Mouse (Mus musculus): Measurements from ENCODE around the gene Tpd52l2. TPM values are rescaled to one million over a fixed set of nuclear protein-coding genes. Genes with fewer than 3 reads are reported as not detected.

Gene Tpd52l2
- polyA plus RNA-seq, 2 experiments = 123 to 172 TPM

DNA sequence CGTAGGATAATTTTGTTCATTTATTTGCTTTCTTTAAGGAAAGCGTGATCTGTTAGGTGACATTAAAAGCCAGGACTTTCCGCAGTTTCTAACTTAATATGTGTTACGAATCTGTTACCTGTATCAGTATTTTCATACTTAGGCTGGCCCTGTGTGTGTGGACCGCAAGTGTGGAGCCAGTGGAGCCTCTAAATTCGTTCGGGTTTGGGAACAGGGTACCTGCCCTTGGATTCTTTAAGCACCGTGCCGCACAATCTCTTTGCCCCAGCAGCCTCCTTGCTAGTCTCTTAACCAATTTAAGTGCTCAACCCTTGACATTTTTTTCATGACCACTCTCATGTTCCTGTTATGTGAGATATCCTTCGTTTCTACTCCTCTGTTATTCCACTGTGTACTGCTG is 24.5 kb downstream of the Tpd52l2 start:
- 44% methylated on average over 10 of the region's 10 CpGs for WGBS
- H3K9ac ChIP-seq (ENCODE audit: low read depth, low read length, severe bottlenecking) = peak overlapping the region; percentile 94

DNA sequence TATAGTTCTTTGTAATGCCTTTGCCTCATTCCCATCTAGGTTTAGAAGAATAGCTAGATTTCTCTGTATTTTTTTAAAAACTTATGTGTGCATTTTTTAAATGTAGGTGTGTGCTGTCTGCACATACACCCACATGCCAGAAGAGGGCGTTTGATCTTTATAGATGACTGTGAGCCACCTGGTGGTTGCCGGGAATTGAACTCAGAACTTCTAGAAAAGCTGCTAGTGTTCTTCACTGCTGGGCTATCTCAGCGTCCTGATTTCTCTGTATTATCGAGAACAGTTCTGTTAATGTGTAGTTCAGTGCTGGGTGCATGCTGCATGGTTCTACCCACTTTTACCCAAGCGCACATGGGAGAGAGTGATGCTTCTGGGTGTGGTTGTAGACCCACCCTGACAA is 25.9 kb downstream of the Tpd52l2 start:
- H3K27ac ChIP-seq (replicated peaks; ENCODE audit: low read depth, low read length) = no peak overlapping the region
- DNase-seq (ENCODE audit: low spot score) (no peak), ATAC-seq (ENCODE audit: low FRiP score, low read depth) (no peak)
- H3K4me2 ChIP-seq (replicated peaks; ENCODE audit: low read depth, low read length, severe bottlenecking) = no peak overlapping the region
- H3K4me3 ChIP-seq (replicated peaks; ENCODE audit: low read length) = no peak overlapping the region
- no peaks in the 10 kb centered on the region for H3K9me3 ChIP-seq (ENCODE audit: control insufficient read depth, low read length)
- peaks cover 14% of the 10 kb centered on the region for H3K4me1 ChIP-seq (ENCODE audit: control insufficient read depth, insufficient read depth, low read length)
- peaks cover 5% of the 10 kb centered on the region for H3K36me3 ChIP-seq (ENCODE audit: control insufficient read depth, insufficient read depth, low read length)
- no peak overlapping the region for H3K9ac ChIP-seq (ENCODE audit: low read depth, low read length, severe bottlenecking)
- TF ChIP-seq POLR2A (IDR thresholded peaks at IDR 0.05; ENCODE audit: borderline replicate concordance, extremely low read depth, insufficient read depth, insufficient read length) = no peak
- 74% methylated on average over 5 of the region's 5 CpGs for WGBS
- H3K27me3 ChIP-seq (ENCODE audit: control insufficient read depth, insufficient read depth, low read length) = no peaks in the 10 kb centered on the region

More for the DNA sequence above, 24.5 kb downstream of the Tpd52l2 start:
- no peak overlapping the region for H3K27ac ChIP-seq (replicated peaks; ENCODE audit: low read depth, low read length)
- DNase-seq (ENCODE audit: low spot score) (no peak), ATAC-seq (ENCODE audit: low FRiP score, low read depth) (no peak)
- peaks cover 14% of the 10 kb centered on the region for H3K4me1 ChIP-seq (ENCODE audit: control insufficient read depth, insufficient read depth, low read length)
- no peaks in the 10 kb centered on the region for H3K9me3 ChIP-seq (ENCODE audit: control insufficient read depth, low read length)
- H3K4me2 ChIP-seq (replicated peaks; ENCODE audit: low read depth, low read length, severe bottlenecking) = peak overlapping the region; percentile 56
- no peak for TF ChIP-seq POLR2A (IDR thresholded peaks at IDR 0.05; ENCODE audit: borderline replicate concordance, extremely low read depth, insufficient read depth, insufficient read length)
- H3K27me3 ChIP-seq (ENCODE audit: control insufficient read depth, insufficient read depth, low read length) = no peaks in the 10 kb centered on the region
- peaks cover 14% of the 10 kb centered on the region for H3K36me3 ChIP-seq (ENCODE audit: control insufficient read depth, insufficient read depth, low read length)
- H3K4me3 ChIP-seq (replicated peaks; ENCODE audit: low read length) = peak overlapping the region; percentile 94

- H3K4me3 ChIP-seq (replicated peaks; ENCODE audit: low read length) = no peak overlapping the region
- no peak for DNase-seq (ENCODE audit: low spot score)
- TF ChIP-seq POLR2A (IDR thresholded peaks at IDR 0.05; ENCODE audit: borderline replicate concordance, extremely low read depth, insufficient read depth, insufficient read length) = no peak
- H3K27ac ChIP-seq (replicated peaks; ENCODE audit: low read depth, low read length) = no peak overlapping the region
- H3K9ac ChIP-seq (ENCODE audit: low read depth, low read length, severe bottlenecking) = no peak overlapping the region
- no peaks in the 10 kb centered on the region for H3K27me3 ChIP-seq (ENCODE audit: control insufficient read depth, insufficient read depth, low read length)
- no peak for ATAC-seq (ENCODE audit: low FRiP score, low read depth)
- peaks cover 10% of the 10 kb centered on the region for H3K4me1 ChIP-seq (ENCODE audit: control insufficient read depth, insufficient read depth, low read length)
- 85% methylated on average over 5 of the region's 5 CpGs for WGBS
- peaks cover 15% of the 10 kb centered on the region; the same call in 1 of the 2 replicates for H3K36me3 ChIP-seq (ENCODE audit: control insufficient read depth, insufficient read depth, low read length)
- no peaks in the 10 kb centered on the region for H3K9me3 ChIP-seq (ENCODE audit: control insufficient read depth, low read length)
- H3K4me2 ChIP-seq (replicated peaks; ENCODE audit: low read depth, low read length, severe bottlenecking) = no peak overlapping the region
Measured at GRCm38 (mm10) chr2:181525526-181525925, 28.6 kb downstream of the Tpd52l2 start.

DNA sequence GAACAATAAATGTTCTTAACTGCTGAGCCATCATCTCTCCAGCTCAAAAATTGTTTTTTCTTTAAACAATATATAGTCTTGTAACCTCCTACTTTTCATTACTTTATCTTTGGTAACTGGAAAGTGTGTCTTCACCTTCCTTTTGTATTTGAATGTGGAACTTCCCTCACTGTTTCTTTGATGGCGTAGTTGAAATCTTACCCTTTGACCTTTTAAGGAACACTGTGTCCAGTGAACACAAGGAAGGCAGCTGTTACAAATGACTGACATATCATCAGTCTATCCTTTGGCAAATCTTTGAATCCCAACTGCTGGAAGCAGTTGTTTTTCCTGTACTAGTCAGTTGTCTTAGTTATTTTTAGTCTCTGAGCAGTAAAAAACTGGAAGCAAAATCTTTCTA is 32.1 kb downstream of the Tpd52l2 start:
- Histone ChIP-seq H3K27ac (replicated peaks; ENCODE audit: low read depth, low read length) (no peak overlapping the region), H3K4me2 (replicated peaks; ENCODE audit: low read depth, low read length, severe bottlenecking) (no peak overlapping the region), H3K4me3 (replicated peaks; ENCODE audit: low read length) (no peak overlapping the region), H3K27me3 (ENCODE audit: control insufficient read depth, insufficient read depth, low read length) (no peaks in the 10 kb centered on the region), H3K9me3 (ENCODE audit: control insufficient read depth, low read length) (no peaks in the 10 kb centered on the region), H3K9ac (ENCODE audit: low read depth, low read length, severe bottlenecking) (no peak overlapping the region), H3K4me1 (ENCODE audit: control insufficient read depth, insufficient read depth, low read length) (no peaks in the 10 kb centered on the region), H3K36me3 (ENCODE audit: control insufficient read depth, insufficient read depth, low read length) (peaks cover 15% of the 10 kb centered on the region; the same call in 1 of the 2 replicates)
- TF ChIP-seq POLR2A (IDR thresholded peaks at IDR 0.05; ENCODE audit: borderline replicate concordance, extremely low read depth, insufficient read depth, insufficient read length) = no peak
- ATAC-seq (ENCODE audit: low FRiP score, low read depth) (no peak), DNase-seq (ENCODE audit: low spot score) (no peak)
- WGBS = 90% methylated on average over 1 of the region's 1 CpGs

DNA sequence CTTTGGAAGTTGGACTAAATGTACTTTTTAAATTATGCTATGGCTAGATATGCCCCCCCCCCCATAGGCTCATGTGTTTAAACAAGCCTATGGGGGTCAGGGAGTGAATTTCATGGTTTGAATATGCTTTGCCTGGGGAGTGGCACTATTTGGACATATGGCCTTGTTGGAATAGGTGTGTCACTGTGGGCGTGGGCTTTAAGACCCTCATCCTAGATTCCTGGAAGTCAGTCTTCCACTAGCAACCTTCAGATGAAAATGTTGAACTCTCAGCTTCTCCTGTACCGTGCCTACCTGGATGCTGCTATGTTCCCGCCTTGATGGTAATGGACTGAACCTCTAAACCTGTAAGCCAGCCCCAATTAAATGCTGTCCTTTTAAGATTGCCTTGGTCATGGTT is 35.6 kb downstream of the Tpd52l2 start:
- H3K36me3 ChIP-seq (ENCODE audit: control insufficient read depth, insufficient read depth, low read length) = peaks cover 15% of the 10 kb centered on the region; the same call in 1 of the 2 replicates

DNA sequence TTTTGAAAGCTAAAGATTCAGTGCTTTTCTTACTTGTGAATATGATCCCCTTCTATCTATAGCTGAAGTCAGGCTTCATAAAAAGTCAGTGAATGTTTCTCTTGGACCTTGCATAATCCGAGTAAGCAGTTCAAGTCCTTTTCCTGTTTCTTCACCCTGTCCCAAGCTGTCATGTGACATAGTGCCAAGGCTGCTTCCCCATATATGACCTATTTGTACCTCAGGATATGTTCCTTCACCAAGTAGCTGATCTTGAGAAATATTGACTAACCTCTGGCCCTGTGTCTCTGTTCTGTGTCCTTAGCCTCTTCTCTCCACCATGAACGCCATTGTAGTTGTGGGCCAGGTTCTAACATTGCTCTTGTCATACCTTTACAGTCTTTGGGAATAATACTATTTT is 39.5 kb downstream of the Tpd52l2 start:
- no peak overlapping the region for H3K4me2 ChIP-seq (replicated peaks; ENCODE audit: low read depth, low read length, severe bottlenecking)
- no peak for TF ChIP-seq POLR2A (IDR thresholded peaks at IDR 0.05; ENCODE audit: borderline replicate concordance, extremely low read depth, insufficient read depth, insufficient read length)
- no peaks in the 10 kb centered on the region for H3K36me3 ChIP-seq (ENCODE audit: control insufficient read depth, insufficient read depth, low read length)
- H3K27ac ChIP-seq (replicated peaks; ENCODE audit: low read depth, low read length) = no peak overlapping the region
- H3K27me3 ChIP-seq (ENCODE audit: control insufficient read depth, insufficient read depth, low read length) = no peaks in the 10 kb centered on the region
- WGBS = 85% methylated on average over 2 of the region's 2 CpGs
- H3K9me3 ChIP-seq (ENCODE audit: control insufficient read depth, low read length) = no peaks in the 10 kb centered on the region
- no peak overlapping the region for H3K4me3 ChIP-seq (replicated peaks; ENCODE audit: low read length)
- no peak for ATAC-seq (ENCODE audit: low FRiP score, low read depth)
- no peak for DNase-seq (ENCODE audit: low spot score)
- no peaks in the 10 kb centered on the region for H3K4me1 ChIP-seq (ENCODE audit: control insufficient read depth, insufficient read depth, low read length)
- H3K9ac ChIP-seq (ENCODE audit: low read depth, low read length, severe bottlenecking) = no peak overlapping the region

More for the DNA sequence above, 35.6 kb downstream of the Tpd52l2 start:
- no peaks in the 10 kb centered on the region for H3K4me1 ChIP-seq (ENCODE audit: control insufficient read depth, insufficient read depth, low read length)
- no peak overlapping the region for H3K9ac ChIP-seq (ENCODE audit: low read depth, low read length, severe bottlenecking)
- H3K27me3 ChIP-seq (ENCODE audit: control insufficient read depth, insufficient read depth, low read length) = no peaks in the 10 kb centered on the region
- no peak overlapping the region for H3K4me3 ChIP-seq (replicated peaks; ENCODE audit: low read length)
- no peak for TF ChIP-seq POLR2A (IDR thresholded peaks at IDR 0.05; ENCODE audit: borderline replicate concordance, extremely low read depth, insufficient read depth, insufficient read length)
- DNase-seq (ENCODE audit: low spot score) (no peak), ATAC-seq (ENCODE audit: low FRiP score, low read depth) (no peak)
- no peaks in the 10 kb centered on the region for H3K9me3 ChIP-seq (ENCODE audit: control insufficient read depth, low read length)
- H3K27ac ChIP-seq (replicated peaks; ENCODE audit: low read depth, low read length) = no peak overlapping the region
- H3K4me2 ChIP-seq (replicated peaks; ENCODE audit: low read depth, low read length, severe bottlenecking) = no peak overlapping the region
- 98% methylated on average over 3 of the region's 3 CpGs for whole genome bisulfite sequencing
